Mouse (Mus musculus): ENCODE data around the gene Als2cr12. TPM values are rescaled to one million over a fixed set of nuclear protein-coding genes. Genes with fewer than 3 reads are reported as not detected.
A peak's percentile ranks its signal among the peaks of the same experiment; 100 is the strongest.
"Not testable (repeated sequence)": the region's sequence is repeated elsewhere in the genome, so short reads cannot be mapped to it uniquely, and the experiment has no call there.

The Als2cr12 gene
- total RNA-seq, 2 experiments from 2014 or later, result 0.60 TPM; not detected in 1

GRCm38 (mm10) chr1:58617978-58618668, 77.7 kb downstream of the Als2cr12 start:
- intact Hi-C loops (cut with DNase I), result no loop called here
- DNase-seq, result no peak

- no peak for DNase-seq
- intact Hi-C loops (cut with DNase I), result no loop called here
These were observed 78.7 kb downstream of the Als2cr12 start for GRCm38 (mm10) chr1:58617076-58617475.

- intact Hi-C loops (cut with DNase I), result no loop called here
These were observed 79.6 kb downstream of the Als2cr12 start for GRCm38 (mm10) chr1:58616176-58616575.

GRCm38 (mm10) chr1:58615146-58615545, 80.6 kb downstream of the Als2cr12 start:
- intact Hi-C loops (cut with DNase I), result no loop called here
- DNase-seq, result no peak

More at GRCm38 (mm10) chr1:58616176-58616575, 79.6 kb downstream of the Als2cr12 start:
- DNase-seq, result no peak

- DNase-seq, result peak; percentile 40 to 57
- intact Hi-C loops (cut with DNase I), result no loop called here
These were observed 81.4 kb downstream of the Als2cr12 start for GRCm38 (mm10) chr1:58614424-58614823.

GRCm38 (mm10) chr1:58613786-58614185, 82.0 kb downstream of the Als2cr12 start:
- intact Hi-C loops (cut with DNase I), result no loop called here
- peak in 1 of 2 experiments; percentile 29 for DNase-seq

- intact Hi-C loops (cut with DNase I), result no loop called here
- DNase-seq, result no peak
These were observed 85.2 kb downstream of the Als2cr12 start for GRCm38 (mm10) chr1:58610611-58611010.

GRCm38 (mm10) chr1:58610166-58610565, 85.6 kb downstream of the Als2cr12 start:
- DNase-seq, result no peak
- intact Hi-C loops (cut with DNase I), result no loop called here

GRCm38 (mm10) chr1:58609591-58609990, 86.2 kb downstream of the Als2cr12 start:
- intact Hi-C loops (cut with DNase I); DNase-seq: not testable (repeated sequence)

GRCm38 (mm10) chr1:58603738-58604137, 92.1 kb downstream of the Als2cr12 start:
- intact Hi-C loops (cut with DNase I), result no loop called here
- peak in 1 of 2 experiments; percentile 10 for DNase-seq

- DNase-seq, result no peak
- intact Hi-C loops (cut with DNase I), result no loop called here
These were observed 93.1 kb downstream of the Als2cr12 start for GRCm38 (mm10) chr1:58602681-58603080.

Other genes starting within 250 kb of the Als2cr12 start
- 10 to 100 TPM; 12.7 to 16.1 TPM for gene Orc2, start 190.9 kb downstream of the Als2cr12 start, total RNA-seq (2021)
- gene Fam126b, start 109.7 kb downstream of the Als2cr12 start, total RNA-seq (2021), result 10 to 100 TPM; 12.5 to 15.7 TPM
- gene Ndufb3, start 109.6 kb downstream of the Als2cr12 start, total RNA-seq (2021), result 100 to 1,000 TPM; 233 to 237 TPM
- 10 to 100 TPM; 65.7 to 68.1 TPM for gene Cflar, start 15.5 kb upstream of the Als2cr12 start, total RNA-seq (2021)
- 10 to 100 TPM; 12.6 to 16.3 TPM for gene Casp8, start 99.4 kb upstream of the Als2cr12 start, total RNA-seq (2021)

All from heart, postnatal 10 days (tissue).